8 mouse cellular contexts compared by ENCODE assay signal in genomic region chr6:125215148-125215954, GRCm38 (mm10). TPM values are rescaled to one million over a fixed set of nuclear protein-coding genes. Genes with fewer than 3 reads are reported as not detected.
DNase-seq lines count a peak whose midpoint lies in the region; ATAC-seq and TF ChIP-seq lines count a peak whose summit lies in the region.

Gene Vamp1 (plus strand): TSS chr6:125215551.

- peak; percentile 79; the same call in 1 of the 2 replicates for TF ChIP-seq POLR2A in bone marrow macrophage, adult 2 months (IDR thresholded peaks at IDR 0.05; ENCODE audit: borderline replicate concordance, low read depth, low read length)
- TF ChIP-seq POLR2A in embryonic fibroblast, embryonic 13.5 days (IDR thresholded peaks at IDR 0.05; ENCODE audit: low read depth, low read length): peak; percentile 90

- peak within 1 kb of the TSS; percentile 70 for H3K4me3 ChIP-seq in bone marrow macrophage, adult 2 months (ENCODE audit: insufficient read depth, low read length)
- H3K4me3 ChIP-seq in embryonic fibroblast, embryonic 13.5 days (ENCODE audit: insufficient read depth, low read length): peak within 1 kb of the TSS; percentile 62
- H3K4me3 ChIP-seq in kidney, embryonic 14.5 days (ENCODE audit: low read length): peak within 1 kb of the TSS; percentile 60
- peak within 1 kb of the TSS; percentile 63 for H3K4me3 ChIP-seq in limb, embryonic 15.5 days

- peak within 1 kb of the TSS; percentile 63 for H3K9ac ChIP-seq in kidney, embryonic 14.5 days (ENCODE audit: low read depth, low read length)
- peak within 1 kb of the TSS; percentile 48 for H3K9ac ChIP-seq in limb, embryonic 15.5 days

- under 1% methylated on average over 48 of the region's 48 CpGs for WGBS in kidney, embryonic 14.5 days
- WGBS in limb, embryonic 15.5 days: under 1% methylated on average over 48 of the region's 48 CpGs

- peak within 1 kb of the TSS; percentile 81 for H3K4me2 ChIP-seq in kidney, embryonic 14.5 days (replicated peaks; ENCODE audit: low read depth, low read length)
- H3K4me2 ChIP-seq in limb, embryonic 15.5 days: peak within 1 kb of the TSS; percentile 88

- TF ChIP-seq CTCF in bone marrow macrophage, adult 2 months (IDR thresholded peaks at IDR 0.05; ENCODE audit: low read depth, low read length): no peak
- TF ChIP-seq CTCF in embryonic fibroblast, embryonic 13.5 days (IDR thresholded peaks at IDR 0.05; ENCODE audit: borderline replicate concordance, insufficient read depth, low read length): no peak

- no peaks in the 10 kb centered on the region for H3K9me3 ChIP-seq in kidney, embryonic 14.5 days (ENCODE audit: control insufficient read depth, low read length)
- no peaks in the 10 kb centered on the region for H3K9me3 ChIP-seq in limb, embryonic 15.5 days

- H3K4me1 ChIP-seq in bone marrow macrophage, adult 2 months (ENCODE audit: control insufficient read depth, insufficient read depth, low read length): peaks cover 19% of the 10 kb centered on the region
- H3K4me1 ChIP-seq in embryonic fibroblast, embryonic 13.5 days (ENCODE audit: control insufficient read depth, insufficient read depth, low read length): no peaks in the 10 kb centered on the region
- H3K4me1 ChIP-seq in kidney, embryonic 14.5 days (ENCODE audit: control insufficient read depth, insufficient read depth, low read length): no peaks in the 10 kb centered on the region
- H3K4me1 ChIP-seq in limb, embryonic 15.5 days: peaks cover 18% of the 10 kb centered on the region

- peak; percentile 99 for DNase-seq in A20 (ENCODE audit: low read depth, low spot score)
- DNase-seq in heart, adult 9 months (ENCODE audit: low spot score in 2 of 2): peak; percentile 97 to 98
- DNase-seq in monocyte, adult 2 months (ENCODE audit: low read depth in 1 of 2, low spot score in 2 of 2): peak; percentile 88 to 89
- peak; percentile 96 to 98 for DNase-seq in spleen, postnatal 36 days (ENCODE audit: low spot score in 2 of 2)

- peak; percentile 97 for ATAC-seq in kidney, embryonic 14.5 days (ENCODE audit: low FRiP score, low TSS enrichment)
- ATAC-seq in limb, embryonic 15.5 days (ENCODE audit: insufficient number of reproducible peaks, low FRiP score, low TSS enrichment, low read depth): peak; percentile 90

- no peaks in the 10 kb centered on the region for H3K36me3 ChIP-seq in kidney, embryonic 14.5 days (ENCODE audit: control insufficient read depth, insufficient read depth, low read length)
- no peaks in the 10 kb centered on the region for H3K36me3 ChIP-seq in limb, embryonic 15.5 days

- H3K27me3 ChIP-seq in kidney, embryonic 14.5 days (ENCODE audit: control insufficient read depth, insufficient read depth, low read length): peaks cover 10% of the 10 kb centered on the region
- H3K27me3 ChIP-seq in limb, embryonic 15.5 days: peaks cover 12% of the 10 kb centered on the region

- peak within 1 kb of the TSS; percentile 82 for H3K27ac ChIP-seq in bone marrow macrophage, adult 2 months (ENCODE audit: insufficient read depth, low read depth, low read length)
- H3K27ac ChIP-seq in embryonic fibroblast, embryonic 13.5 days (ENCODE audit: insufficient read depth, low read length): no peak within 1 kb of the TSS
- no peak within 1 kb of the TSS for H3K27ac ChIP-seq in kidney, embryonic 14.5 days (ENCODE audit: low read depth, low read length)
- H3K27ac ChIP-seq in limb, embryonic 15.5 days: peak within 1 kb of the TSS; percentile 79

RNA-seq across cellular contexts. Expression of gene Vamp1, which starts in this region (rescaled TPM):
- polyA plus RNA-seq in bone marrow macrophage, adult 2 months (2012; ENCODE audit: insufficient read depth, insufficient read length, missing spikeins): 15.0 and 15.1 TPM in 2 replicates
- 4.2 and 4.3 TPM in 2 replicates for polyA plus RNA-seq in embryonic fibroblast, embryonic 13.5 days (2011; ENCODE audit: insufficient read length, low read depth, missing spikeins)
- polyA plus RNA-seq in kidney, embryonic 14.5 days (2014; fragmentation: Nextera tagmentation; extraction: Ambion mirVana): 2.0 and 3.5 TPM in 2 replicates
- 4.8 and 4.9 TPM in 2 replicates for polyA plus RNA-seq in limb, embryonic 15.5 days (2015; fragmentation: Nextera tagmentation; extraction: Ambion mirVana)

Comparison
In these comparisons a context has a peak if more than half of its experiments do, and no peak if none do; other contexts are left out.
1. H3K27ac ChIP-seq: peak in bone marrow macrophage, adult 2 months (single experiment) and limb, embryonic 15.5 days (single experiment); none in embryonic fibroblast, embryonic 13.5 days (single experiment) and kidney, embryonic 14.5 days (single experiment).
2. Peak in every context shown above with its lines, with median percentiles within 50 percentile points of each other: DNase-seq and H3K4me3 ChIP-seq.